Mouse (Mus musculus) urinary bladder, postnatal 4 days (tissue): ENCODE measurements around the gene Gins3.
"Not testable (repeated sequence)": the region's sequence is repeated elsewhere in the genome, so short reads cannot be mapped to it uniquely, and the experiment has no call there.

Source experiments
- DNase-seq, 2 experiments: peaks; one replicate each; pipeline ENCODE4 v3.0.0; 2021 to 2022; ENCODE audit warnings: low spot score in 2 of 2

The Gins3 gene

DNA sequence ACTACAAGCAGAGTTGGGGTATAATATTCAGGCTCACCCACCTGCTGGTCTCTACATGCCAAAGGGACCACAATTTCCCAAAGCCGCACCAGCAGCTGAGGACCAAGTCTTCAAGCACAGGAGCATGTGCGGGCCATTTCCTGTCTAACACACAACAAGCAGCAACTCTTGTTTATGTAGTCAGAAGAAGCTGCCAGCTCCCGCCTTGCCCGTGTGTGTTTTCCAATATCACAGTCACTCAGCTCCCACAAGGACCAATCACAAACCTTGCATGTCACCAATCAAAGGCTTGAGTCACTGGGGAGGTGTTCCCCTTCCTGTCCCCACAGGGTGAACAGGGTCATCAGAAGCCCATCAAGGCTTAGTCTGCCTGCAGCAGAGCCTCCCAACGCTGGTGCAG is 20.1 kb downstream of the Gins3 start:
- no peak for DNase-seq

DNA sequence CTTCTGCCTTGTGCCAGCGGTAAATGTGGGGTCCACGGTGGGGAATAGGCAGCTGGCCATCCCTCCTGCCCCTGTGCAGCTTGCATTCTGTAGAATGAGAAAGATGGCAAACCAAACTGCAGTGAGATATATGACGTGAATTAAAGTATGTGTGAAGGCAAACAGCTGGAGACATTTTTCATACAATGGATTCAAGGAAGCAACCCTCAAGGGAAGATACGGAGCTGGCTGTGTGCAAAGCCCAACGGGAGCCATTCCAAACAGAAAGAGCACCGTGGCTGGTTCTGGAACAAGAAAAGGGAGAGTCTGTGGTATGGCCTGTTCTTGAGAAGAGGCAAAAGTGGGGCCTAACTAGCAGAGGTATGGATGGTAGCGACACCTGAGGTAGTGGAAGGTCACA is 22.6 kb downstream of the Gins3 start:
- DNase-seq, result no peak

DNA sequence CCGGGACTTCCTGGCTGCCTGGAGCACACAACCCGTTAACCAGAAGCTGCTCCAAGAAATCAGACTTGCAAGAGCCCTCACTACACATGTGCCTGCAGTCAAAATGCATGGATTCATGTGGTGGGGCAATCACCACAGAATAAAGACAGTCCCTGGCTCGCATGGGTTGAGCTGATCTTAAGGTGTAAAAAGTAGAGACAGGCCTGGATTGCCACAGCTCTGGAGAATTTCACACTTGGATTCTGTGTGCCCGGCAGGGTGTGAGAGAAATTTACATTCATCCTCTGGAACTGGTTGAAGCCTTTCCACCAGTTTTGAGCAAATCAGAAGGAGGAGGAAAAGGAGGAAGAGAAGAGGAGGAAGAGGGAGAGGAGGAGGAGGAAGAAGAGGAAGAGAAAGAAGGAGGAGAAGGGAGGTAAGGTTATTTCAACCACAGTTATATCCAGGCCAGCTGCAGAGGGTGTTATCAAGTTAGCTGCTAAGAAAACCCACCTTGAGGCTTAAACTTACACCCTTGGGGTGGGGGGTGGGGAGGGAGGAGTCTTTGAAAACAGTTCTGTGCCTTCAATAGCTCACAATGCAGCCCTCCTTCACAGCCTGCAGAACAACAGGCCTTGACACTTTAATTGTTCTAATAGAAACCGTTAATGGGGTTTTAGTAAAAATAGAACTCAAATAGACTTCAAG is 23.2 kb downstream of the Gins3 start:
- no peak for DNase-seq

DNA sequence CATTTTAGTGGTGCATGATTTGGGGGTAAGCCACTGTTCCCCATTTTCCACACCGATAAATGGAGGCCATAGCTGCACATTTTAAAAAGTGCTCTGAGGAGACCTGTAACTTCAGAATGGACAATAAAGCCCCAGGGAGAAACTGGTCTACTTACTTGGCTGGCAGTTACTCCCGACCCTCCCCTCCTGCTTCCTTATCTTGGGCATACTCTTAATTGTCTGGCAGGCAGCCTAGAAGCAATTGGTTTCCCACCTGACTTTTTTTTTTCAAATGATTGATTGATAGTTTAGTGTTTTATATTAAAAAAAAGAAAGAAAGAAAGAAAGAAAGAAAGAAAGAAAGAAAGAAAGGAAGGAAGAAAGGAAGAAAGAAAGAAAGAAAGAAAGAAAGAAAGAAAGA is 24.3 kb downstream of the Gins3 start:
- no peak for DNase-seq

DNA sequence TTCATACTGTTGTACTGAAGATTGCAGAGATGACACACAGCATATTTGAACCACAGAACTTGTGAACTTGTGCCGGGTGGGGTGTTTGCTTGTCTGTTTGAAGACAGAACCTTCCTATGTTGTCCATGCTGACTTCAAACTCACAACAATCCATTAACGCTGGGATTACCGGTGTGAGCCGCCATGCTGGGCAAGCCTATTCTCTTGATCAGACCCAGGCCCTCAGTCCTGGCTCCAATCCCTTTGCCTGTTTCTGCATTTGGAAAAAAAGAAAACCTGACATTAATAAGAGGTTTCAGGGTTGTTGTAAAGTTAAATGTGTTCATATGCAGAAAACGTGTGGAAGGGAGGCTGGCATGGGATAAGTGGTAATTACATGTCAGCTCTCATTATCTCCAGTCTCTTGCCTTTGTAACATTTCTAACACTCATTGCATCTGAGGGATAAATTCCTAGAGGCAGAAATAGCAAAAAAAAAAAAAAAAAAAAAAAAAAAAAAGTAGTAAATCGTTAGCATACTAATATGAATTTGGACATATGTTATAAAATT is 27.2 kb downstream of the Gins3 start:
- DNase-seq, result no peak

DNA sequence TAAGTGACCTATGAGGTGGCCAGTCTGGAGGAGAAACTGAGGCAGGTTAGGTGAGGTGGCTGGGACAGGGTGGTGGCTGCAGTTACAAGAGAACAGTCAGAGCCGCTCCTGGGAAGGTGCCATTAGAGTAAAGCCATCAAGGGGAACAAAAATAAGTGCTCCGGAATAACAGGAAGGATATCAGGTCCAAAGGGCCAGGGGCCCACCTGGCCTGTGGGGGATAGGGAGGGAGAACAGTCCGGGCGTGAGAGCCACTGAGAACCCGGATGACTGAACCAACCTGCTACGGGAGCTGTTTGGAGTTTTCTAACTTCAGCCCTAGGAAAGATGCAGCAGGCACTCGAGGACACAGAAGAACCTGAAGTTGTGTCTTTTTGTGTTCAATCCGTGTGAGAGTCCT is 27.8 kb downstream of the Gins3 start:
- no peak for DNase-seq

DNA sequence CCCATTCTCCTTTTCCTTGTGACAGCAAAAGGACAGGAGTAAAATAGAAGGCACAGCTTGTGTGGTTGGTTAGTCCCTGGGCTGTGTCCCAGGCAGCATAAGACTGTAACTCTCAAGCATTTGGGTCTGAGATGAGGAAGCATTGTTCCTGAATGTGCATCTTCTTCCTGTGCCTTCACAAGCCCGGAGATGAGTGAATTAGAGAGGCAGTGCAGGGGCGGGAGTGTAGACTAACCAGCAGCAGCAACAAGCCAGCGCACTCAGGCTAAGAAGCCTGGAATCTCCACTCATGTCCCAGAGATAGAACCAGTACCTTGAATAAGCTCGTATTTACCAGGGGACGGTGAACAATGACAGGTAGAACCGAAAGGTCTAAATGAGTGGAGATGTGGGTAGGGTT is 28.3 kb downstream of the Gins3 start:
- DNase-seq, result no peak

DNA sequence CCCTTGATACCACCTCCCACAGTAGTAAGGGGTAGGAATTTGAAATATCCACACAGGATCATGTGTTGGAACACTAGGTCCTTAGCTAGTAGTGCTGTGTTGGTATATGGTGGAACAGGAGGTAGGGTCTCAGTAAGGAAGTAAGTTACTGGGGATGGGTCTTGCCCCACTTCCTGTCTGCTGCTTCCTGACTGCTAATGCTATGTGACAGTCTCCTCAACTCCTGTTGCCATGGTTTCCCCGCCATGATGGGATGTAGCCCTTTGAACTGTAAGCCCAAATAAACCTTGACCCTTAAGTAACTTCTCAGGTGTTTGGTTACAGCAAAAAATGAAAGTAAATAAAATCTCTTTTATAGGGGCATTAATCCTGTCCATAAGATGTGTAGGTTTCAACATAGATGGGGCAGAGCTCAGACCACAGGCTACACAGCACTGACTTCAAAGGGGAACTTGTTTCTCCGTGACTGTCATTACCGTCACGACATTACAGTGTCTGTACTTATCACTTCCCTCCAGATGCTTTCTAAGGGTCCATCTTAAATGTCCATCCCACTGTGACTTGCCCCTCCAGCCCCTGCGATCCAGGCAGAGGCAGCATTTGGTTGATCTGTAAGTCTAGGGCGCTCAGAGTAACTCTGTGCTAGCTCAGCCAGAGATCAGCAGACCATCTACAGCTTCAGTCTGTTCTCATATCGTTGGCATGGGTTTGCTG is 29.8 kb downstream of the Gins3 start:
- no peak for DNase-seq

DNA sequence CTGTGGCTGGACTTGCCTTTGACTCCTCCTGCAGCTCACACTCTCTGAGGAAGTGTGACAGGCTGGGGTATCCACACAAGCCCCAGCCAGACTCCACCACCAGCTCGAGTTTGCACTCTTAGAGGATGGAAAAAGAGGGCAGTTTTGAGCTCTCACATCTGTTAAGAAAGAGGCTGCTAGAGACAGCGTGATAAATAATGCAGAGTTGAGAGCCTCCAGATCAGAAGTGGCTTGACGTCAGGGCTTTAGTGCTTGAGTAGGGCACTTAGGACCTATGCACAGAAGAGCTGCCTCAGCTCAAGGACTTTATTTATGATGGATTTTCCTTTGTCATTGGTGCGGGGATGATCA is 30.3 kb downstream of the Gins3 start:
- DNase-seq, result no peak

DNA sequence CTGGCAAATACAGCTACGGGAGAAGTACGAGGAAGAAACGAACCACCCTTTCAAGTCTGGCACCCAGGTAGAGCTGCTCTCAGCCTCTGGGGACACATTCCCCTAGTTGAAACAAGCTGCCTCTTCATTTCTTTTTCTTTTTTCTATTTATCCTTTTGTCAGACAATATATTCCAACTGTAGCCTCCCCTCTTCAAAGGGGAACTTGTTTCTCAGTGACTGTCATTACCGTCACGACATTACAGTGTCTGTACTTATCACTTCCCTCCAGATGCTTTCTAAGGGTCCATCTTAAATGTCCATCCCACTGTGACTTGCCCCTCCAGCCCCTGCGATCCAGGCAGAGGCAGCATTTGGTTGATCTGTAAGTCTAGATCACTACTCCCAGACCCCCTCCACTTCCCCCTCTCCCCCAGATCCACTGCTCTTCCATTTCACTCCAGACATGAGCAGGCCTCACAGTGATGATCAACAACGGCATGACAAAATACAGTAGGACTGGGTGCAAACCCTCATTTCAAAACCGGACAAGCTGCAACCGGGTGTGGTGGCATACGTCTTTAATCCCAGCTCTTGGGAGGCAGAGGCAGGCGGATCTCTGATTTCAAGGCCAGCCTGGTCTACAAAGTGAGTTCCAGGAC is 32.7 kb downstream of the Gins3 start:
- not testable (repeated sequence) for DNase-seq

DNA sequence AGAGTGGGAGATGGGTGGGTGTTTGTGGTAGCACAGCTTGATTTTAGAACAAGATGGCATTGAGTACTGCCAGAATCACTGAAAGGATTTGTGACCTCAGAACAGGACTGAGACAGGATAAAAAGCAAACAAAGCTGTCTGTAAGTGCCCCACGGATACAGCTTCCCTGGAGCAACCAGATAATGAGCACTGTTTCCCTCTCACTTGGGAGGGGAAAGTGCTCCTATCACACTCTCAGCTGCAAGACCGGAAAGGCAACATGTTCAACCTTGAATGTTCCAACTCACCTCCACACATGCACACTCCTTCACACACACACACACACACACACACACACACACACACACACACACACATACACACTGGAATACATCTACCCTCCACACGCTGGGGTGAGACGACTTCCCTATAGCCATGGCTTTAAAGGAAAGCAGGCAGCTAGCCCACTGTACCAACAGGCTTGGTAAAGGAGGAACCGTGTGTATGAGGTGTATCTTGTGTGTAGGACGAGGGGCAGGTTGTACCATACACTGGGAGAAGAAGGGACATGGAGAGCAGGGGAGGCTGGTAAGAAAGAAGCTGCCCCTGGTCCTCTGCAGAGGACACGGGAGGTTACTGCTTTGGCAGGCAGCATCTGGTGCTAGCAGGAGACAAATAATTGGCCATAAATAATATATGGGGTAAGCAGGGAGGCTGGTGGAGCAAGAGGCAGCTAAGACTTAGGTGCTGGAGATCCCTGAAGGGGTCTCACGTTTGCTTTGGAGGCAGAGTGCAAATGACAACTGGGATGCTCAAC is 35.1 kb downstream of the Gins3 start:
- DNase-seq, result no peak

DNA sequence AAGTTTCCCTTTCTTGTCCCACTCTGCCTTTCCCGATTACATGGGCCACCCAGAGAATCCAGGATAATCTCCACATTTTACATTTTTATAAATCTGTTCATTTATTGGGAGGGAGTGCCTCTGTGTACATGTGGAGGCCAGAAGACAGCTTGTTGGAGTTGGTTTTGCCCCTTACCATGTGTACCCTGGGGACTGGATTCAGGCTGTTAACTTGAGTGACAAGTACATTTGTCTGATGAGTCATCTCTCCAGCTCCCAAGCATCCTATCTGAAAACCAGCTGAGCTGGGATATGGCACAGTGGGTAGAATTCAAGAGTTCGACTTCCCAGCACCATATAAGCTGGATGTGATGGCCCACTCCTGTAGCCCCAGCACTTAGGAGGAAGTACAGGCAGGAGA is 36.7 kb downstream of the Gins3 start:
- no peak for DNase-seq

DNA sequence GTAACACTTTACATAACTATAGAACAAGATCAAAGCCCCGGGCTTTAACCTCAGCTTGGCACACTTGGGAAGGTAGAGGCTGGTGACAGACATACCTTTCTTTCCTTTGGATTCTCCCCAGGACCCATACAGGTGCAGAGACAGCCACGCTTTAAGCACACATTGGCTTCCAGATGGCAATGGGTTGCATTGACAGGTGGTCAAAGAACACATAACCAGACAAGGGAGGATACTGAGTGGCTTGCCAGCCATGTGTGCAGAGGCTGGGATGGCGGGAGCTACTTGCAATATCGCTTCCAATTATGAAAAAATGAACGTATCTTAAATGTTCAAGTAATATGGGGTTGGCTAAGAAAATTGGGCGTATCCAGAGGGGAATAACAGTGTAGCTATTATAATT is 38.6 kb downstream of the Gins3 start:
- no peak for DNase-seq

DNA sequence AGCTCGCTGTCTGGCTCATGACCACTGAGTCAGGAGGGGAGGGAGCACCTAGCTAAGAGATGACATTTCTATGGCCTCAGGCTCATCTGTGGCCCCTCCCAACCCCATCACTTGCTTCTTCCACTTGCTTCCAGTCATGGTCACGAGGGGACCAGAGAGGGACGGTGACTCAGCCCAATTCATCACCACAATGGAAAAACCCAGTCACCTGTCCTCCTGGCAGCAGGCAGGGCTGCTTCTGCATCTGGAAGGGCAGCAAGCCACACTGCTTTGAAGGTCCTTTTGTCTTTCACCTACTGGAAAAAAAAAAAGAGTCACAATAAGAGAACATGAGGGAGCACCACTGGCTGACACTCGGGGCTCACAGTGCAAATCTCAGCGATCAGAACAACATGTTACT is 39.6 kb downstream of the Gins3 start:
- DNase-seq, result no peak

DNA sequence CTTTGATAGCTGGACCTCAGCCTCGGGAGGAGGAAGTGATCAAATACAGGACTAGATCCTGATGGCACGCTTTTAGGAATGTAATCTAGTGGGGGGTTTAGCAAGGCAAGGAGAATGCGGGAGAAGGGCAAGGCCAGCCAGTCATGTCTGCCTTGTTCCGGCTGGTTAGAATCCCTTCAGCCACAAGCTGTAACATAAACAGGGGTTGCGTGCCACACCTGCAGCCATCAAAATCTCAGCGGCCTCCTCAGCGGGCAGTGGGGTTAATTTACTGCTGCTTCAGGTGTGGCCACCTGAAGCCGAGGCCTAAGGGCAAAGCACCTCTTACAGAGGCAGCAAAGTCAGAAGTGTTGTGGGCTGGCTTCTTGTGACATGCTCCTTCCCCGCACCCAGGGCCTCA is 43.4 kb downstream of the Gins3 start, which contains the start of gene Ndrg4:
Gene Ndrg4 (plus strand): TSS at position 350 of the 400 bp plus-strand sequence.
- no peak for DNase-seq

DNA sequence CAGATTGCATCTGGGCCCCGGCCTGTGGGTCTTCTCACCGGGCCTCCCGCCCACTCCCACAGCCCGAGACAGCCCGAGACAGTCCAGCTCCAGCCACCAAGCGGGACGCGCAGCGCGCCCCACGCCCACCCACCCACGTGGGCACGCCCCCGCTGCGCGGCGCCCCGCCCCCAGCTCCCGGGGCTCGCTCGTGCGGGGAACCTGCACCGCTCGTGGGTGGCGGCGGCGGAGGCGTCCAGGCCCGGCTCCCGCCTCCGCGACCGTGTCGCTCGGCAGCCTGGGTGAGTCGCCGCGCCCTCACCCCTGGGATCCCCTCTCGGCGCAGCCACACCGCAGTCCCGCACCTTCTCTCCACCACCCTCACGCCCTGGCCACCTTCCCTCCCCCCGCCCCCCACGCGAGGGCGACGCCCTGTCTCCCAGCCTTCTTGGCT is 44.4 kb downstream of the Gins3 start:
- DNase-seq, result no peak

DNA sequence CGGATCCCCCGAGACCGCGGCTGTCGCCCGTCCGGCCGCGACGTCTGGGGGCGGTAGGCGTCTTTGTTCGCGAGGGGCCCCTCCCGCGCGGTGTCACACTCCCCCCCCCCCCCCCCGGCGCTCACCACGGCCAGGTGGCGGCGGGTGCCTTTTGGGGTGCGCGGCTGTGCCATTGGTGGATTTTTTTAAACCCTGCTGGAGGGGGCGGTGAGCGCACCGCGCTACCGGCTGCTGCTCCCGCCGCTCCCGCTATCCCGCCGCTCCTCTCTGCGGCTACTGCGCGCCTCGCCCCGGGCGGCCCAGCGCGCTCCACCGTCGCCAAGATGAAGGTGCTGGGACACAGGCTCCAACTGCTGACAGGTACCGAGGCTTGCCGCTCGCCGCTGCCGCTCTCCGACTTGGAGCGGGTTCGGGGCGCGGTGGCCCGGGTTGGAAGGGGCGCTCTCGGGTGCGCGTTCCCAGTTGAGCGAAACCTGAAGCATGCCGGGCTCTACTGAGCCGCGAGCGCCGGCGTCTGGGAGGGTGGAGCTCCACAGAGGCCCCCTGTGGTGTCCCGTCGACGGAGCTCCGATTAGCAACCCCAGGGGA is 44.9 kb downstream of the Gins3 start:
- DNase-seq, result no peak

DNA sequence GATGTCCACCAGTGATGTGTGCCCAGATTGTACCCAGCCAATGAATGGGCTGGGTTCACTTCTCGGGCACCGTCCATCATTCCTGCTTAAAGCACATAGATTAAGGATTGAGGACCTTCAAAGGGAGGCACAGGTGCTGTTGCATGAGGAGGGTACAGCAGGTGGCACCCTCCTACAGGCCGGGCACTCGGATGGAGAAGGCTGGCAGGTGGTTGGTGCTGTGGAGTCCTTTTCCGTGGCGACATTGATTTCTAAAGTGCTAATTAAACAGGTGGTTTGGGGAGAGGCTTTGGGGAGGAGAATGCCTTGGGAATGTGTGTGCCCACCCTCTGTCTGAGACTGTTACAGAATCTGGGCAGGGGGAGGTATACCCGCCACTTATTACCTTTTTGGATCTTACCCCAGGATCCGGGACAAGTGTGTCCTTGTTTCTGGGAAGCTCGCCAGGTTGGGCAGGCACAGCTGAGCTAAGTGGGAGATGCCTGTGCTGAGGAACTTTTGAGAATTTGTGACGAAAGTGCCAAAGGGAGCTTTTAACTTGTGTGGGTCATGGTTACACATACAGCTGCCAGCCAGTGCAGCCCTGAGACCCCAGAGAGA is 54.9 kb downstream of the Gins3 start:
- no peak for DNase-seq

DNA sequence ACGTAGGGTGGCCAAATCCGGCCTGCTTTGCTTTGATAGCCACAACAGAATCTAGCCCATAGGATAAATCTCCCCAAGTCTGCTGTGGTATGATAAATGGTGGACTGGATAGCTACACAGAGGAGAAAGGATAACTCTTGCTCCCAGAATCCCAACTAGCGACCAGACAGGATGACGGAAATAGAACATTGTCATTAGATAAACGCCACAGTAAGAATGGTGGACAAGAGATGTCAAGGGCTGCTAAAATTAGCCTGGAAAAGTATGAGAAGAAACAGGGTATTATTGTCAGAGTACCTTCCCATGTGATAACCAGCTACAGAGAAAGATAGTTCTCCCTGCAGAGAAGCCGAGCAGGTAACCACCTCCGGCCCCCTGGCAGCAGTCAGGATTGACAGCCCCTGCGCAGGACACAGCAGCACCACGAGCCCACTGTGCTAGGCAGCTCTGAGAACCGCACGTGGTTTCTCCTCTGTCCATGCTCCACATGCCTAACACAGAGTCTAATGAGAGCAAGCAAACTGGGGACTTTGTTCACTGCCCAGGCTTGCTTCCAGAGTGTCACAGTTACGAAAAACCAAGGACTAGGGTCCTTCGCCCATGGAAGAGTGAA is 57.8 kb downstream of the Gins3 start:
- DNase-seq, result no peak

DNA sequence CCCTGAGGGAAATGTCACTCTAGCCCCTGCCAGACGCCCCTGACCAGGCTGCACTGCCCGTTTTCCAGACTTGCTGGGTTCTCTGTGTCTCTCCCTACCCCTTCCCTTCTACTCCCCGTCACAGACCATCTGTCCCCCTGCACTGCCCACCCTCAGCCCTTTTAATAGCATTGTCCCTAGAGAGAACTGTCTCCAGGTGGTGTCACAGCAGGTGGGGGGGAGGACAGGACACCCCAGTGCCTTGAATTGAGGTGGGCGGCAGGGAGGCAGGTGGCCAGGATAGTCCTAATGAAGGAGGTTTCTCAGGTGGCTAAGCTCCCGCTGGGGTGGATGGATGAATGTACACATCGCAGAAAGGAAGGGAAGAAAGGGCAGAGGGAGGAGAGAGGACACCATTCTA is 61.4 kb downstream of the Gins3 start:
- no peak for DNase-seq
